8 mouse cellular contexts compared by ENCODE assay signal in the genomic region with DNA sequence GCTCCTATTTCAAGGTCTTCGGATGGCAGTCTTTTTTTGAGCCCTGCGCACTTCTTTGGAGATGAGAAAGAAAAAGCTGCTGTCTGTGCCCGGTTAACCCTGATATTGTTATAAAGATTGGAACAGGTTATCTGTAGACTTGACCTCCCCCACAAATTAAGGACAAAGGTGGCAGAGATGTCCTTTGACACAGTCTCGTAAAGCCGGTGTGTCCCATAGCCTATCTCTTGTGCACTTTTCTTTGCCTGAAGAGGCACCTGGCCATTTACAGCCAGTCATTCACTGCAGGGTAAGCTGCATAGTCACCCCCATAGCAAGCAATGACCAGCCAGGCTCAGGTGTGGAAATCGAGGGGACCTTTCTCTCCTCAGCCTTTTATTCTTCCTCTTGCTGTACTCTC. TPM values are rescaled to one million over a fixed set of nuclear protein-coding genes. Genes with fewer than 3 reads are reported as not detected.
DNase-seq lines count a peak whose midpoint lies in the region; ATAC-seq lines count a peak whose summit lies in the region.

No protein-coding gene starts in this region.

- H3K4me1 ChIP-seq in lung, embryonic 15.5 days = peaks cover 15% of the 10 kb centered on the region
- H3K4me1 ChIP-seq in forebrain, embryonic 11.5 days (replicated peaks; ENCODE audit: control insufficient read depth, insufficient read depth, low read length) = 0 out of 2 replicates have a peak, but pooled peaks cover 4% of the 10 kb centered on the region
- H3K4me1 ChIP-seq in limb, embryonic 10.5 days = peaks cover 6% of the 10 kb centered on the region
- H3K4me1 ChIP-seq in neural tube, embryonic 14.5 days (ENCODE audit: control insufficient read depth, insufficient read depth, low read length) = no peaks in the 10 kb centered on the region

- no peaks in the 10 kb centered on the region for H3K9me3 ChIP-seq in lung, embryonic 15.5 days
- no peaks in the 10 kb centered on the region for H3K9me3 ChIP-seq in forebrain, embryonic 11.5 days (ENCODE audit: control insufficient read depth, low read length)
- H3K9me3 ChIP-seq in limb, embryonic 10.5 days (replicated peaks) = no peaks in the 10 kb centered on the region
- no peaks in the 10 kb centered on the region for H3K9me3 ChIP-seq in neural tube, embryonic 14.5 days (ENCODE audit: control insufficient read depth, low read length)

- no peak for DNase-seq in lung, postnatal 36 days
- DNase-seq in forebrain, embryonic 11.5 days (ENCODE audit: low spot score) = no peak
- DNase-seq in limb, embryonic 10.5 days (ENCODE audit: low spot score) = no peak
- DNase-seq in frontal cortex, adult 2 months (ENCODE audit: extremely low spot score in 1 of 2, low spot score in 1 of 2) = no peak
- DNase-seq in thymus, postnatal 25 days = no peak
- no peak for DNase-seq in frontal cortex, postnatal 36 days (ENCODE audit: low spot score in 2 of 2)

- H3K36me3 ChIP-seq in lung, embryonic 15.5 days = no peaks in the 10 kb centered on the region
- H3K36me3 ChIP-seq in forebrain, embryonic 11.5 days (ENCODE audit: control insufficient read depth, insufficient read depth, low read length) = no peaks in the 10 kb centered on the region
- H3K36me3 ChIP-seq in limb, embryonic 10.5 days = no peaks in the 10 kb centered on the region; the same call in 1 of the 2 replicates
- no peaks in the 10 kb centered on the region for H3K36me3 ChIP-seq in neural tube, embryonic 14.5 days (ENCODE audit: control insufficient read depth, insufficient read depth, low read length)

- H3K9ac ChIP-seq in lung, embryonic 15.5 days = peak overlapping the region; percentile 50
- peak overlapping the region; percentile 65 for H3K9ac ChIP-seq in forebrain, embryonic 11.5 days (ENCODE audit: low read length)
- H3K9ac ChIP-seq in neural tube, embryonic 14.5 days (replicated peaks; ENCODE audit: low read depth, low read length) = peak overlapping the region; percentile 54

- H3K4me2 ChIP-seq in lung, embryonic 15.5 days = peak overlapping the region; percentile 74
- peak overlapping the region; percentile 66 for H3K4me2 ChIP-seq in forebrain, embryonic 11.5 days (ENCODE audit: low read depth, low read length, severe bottlenecking)
- peak overlapping the region; percentile 68 for H3K4me2 ChIP-seq in neural tube, embryonic 14.5 days (ENCODE audit: low read depth, low read length)

- ATAC-seq in lung, embryonic 15.5 days (ENCODE audit: borderline replicate concordance, extremely low read depth, low FRiP score, low TSS enrichment) = no peak
- ATAC-seq in forebrain, embryonic 11.5 days (replicated peaks; ENCODE audit: low FRiP score) = no peak
- ATAC-seq in neural tube, embryonic 14.5 days (ENCODE audit: low read depth) = no peak

- H3K4me3 ChIP-seq in lung, embryonic 15.5 days = peak overlapping the region; percentile 75
- H3K4me3 ChIP-seq in forebrain, embryonic 11.5 days (ENCODE audit: low read depth, low read length) = peak overlapping the region; percentile 69
- peak overlapping the region; percentile 79 for H3K4me3 ChIP-seq in limb, embryonic 10.5 days
- peak overlapping the region; percentile 50 for H3K4me3 ChIP-seq in neural tube, embryonic 14.5 days (ENCODE audit: low read depth, low read length)

- H3K27me3 ChIP-seq in lung, embryonic 15.5 days = no peaks in the 10 kb centered on the region
- no peaks in the 10 kb centered on the region for H3K27me3 ChIP-seq in forebrain, embryonic 11.5 days (ENCODE audit: control insufficient read depth, insufficient read depth, low read length)
- H3K27me3 ChIP-seq in limb, embryonic 10.5 days (ENCODE audit: low read depth, poor library complexity, severe bottlenecking) = no peaks in the 10 kb centered on the region
- no peaks in the 10 kb centered on the region for H3K27me3 ChIP-seq in neural tube, embryonic 14.5 days (ENCODE audit: control insufficient read depth, insufficient read depth, low read length)

- no peak overlapping the region for H3K27ac ChIP-seq in lung, embryonic 15.5 days
- H3K27ac ChIP-seq in forebrain, embryonic 11.5 days (ENCODE audit: low read depth, low read length) = no peak overlapping the region
- peak overlapping the region; percentile 84; the same call in 1 of the 2 replicates for H3K27ac ChIP-seq in limb, embryonic 10.5 days
- no peak overlapping the region for H3K27ac ChIP-seq in neural tube, embryonic 14.5 days (ENCODE audit: low read depth, low read length)

- 25% methylated on average over 6 of the region's 6 CpGs for WGBS in lung, embryonic 15.5 days
- 48% methylated on average over 6 of the region's 6 CpGs for WGBS in forebrain, embryonic 11.5 days
- 45% methylated on average over 6 of the region's 6 CpGs for WGBS in limb, embryonic 10.5 days
- 45% methylated on average over 6 of the region's 6 CpGs for WGBS in neural tube, embryonic 14.5 days

RNA-seq across cellular contexts. Expression of gene Slc25a20, which starts 0.8 kb away (rescaled TPM):
- 45.0 and 46.0 TPM in 2 replicates for polyA plus RNA-seq in lung, embryonic 15.5 days (2015; fragmentation: Nextera tagmentation; extraction: Ambion mirVana)
- 22.6 and 26.0 TPM in 2 replicates for polyA plus RNA-seq in forebrain, embryonic 11.5 days (2014; fragmentation: Nextera tagmentation; extraction: Ambion mirVana)
- polyA plus RNA-seq in limb, embryonic 10.5 days (2016; fragmentation: Nextera tagmentation; extraction: Ambion mirVana) = 28.8 and 35.7 TPM in 2 replicates
- 24.0 and 34.8 TPM in 2 replicates for polyA plus RNA-seq in neural tube, embryonic 14.5 days (2014; fragmentation: Nextera tagmentation; extraction: Ambion mirVana)
- 14.3 and 15.2 TPM in 2 replicates for polyA plus RNA-seq in frontal cortex, adult 2 months (2012; rRNA removed)

RNA-seq across cellular contexts. Expression of gene Arih2, which starts 13.5 kb away (rescaled TPM):
- polyA plus RNA-seq in lung, embryonic 15.5 days (2015; fragmentation: Nextera tagmentation; extraction: Ambion mirVana) = 44.8 and 46.6 TPM in 2 replicates
- polyA plus RNA-seq in forebrain, embryonic 11.5 days (2014; fragmentation: Nextera tagmentation; extraction: Ambion mirVana) = 61.1 and 62.1 TPM in 2 replicates
- 59.0 and 59.2 TPM in 2 replicates for polyA plus RNA-seq in limb, embryonic 10.5 days (2016; fragmentation: Nextera tagmentation; extraction: Ambion mirVana)
- 37.7 and 45.2 TPM in 2 replicates for polyA plus RNA-seq in neural tube, embryonic 14.5 days (2014; fragmentation: Nextera tagmentation; extraction: Ambion mirVana)
- polyA plus RNA-seq in frontal cortex, adult 2 months (2012; rRNA removed) = 47.2 and 49.0 TPM in 2 replicates

RNA-seq across cellular contexts. Expression of gene Prkar2a, which starts 26.5 kb away (rescaled TPM):
- 23.6 and 24.5 TPM in 2 replicates for polyA plus RNA-seq in lung, embryonic 15.5 days (2015; fragmentation: Nextera tagmentation; extraction: Ambion mirVana)
- polyA plus RNA-seq in forebrain, embryonic 11.5 days (2014; fragmentation: Nextera tagmentation; extraction: Ambion mirVana) = 54.1 and 56.8 TPM in 2 replicates
- 27.0 and 27.8 TPM in 2 replicates for polyA plus RNA-seq in limb, embryonic 10.5 days (2016; fragmentation: Nextera tagmentation; extraction: Ambion mirVana)
- polyA plus RNA-seq in neural tube, embryonic 14.5 days (2014; fragmentation: Nextera tagmentation; extraction: Ambion mirVana) = 60.2 and 80.1 TPM in 2 replicates
- 21.9 and 23.3 TPM in 2 replicates for polyA plus RNA-seq in frontal cortex, adult 2 months (2012; rRNA removed)
